Mouse (Mus musculus) embryo, embryonic 10.5 days (tissue): ENCODE measurements around the gene Ccpg1.

Source experiments
- DNase-seq: peaks from one replicate; pipeline ENCODE4 v3.0.0-alpha.2; 2015; ENCODE audit warnings: low spot score

Ccpg1 gene

DNA sequence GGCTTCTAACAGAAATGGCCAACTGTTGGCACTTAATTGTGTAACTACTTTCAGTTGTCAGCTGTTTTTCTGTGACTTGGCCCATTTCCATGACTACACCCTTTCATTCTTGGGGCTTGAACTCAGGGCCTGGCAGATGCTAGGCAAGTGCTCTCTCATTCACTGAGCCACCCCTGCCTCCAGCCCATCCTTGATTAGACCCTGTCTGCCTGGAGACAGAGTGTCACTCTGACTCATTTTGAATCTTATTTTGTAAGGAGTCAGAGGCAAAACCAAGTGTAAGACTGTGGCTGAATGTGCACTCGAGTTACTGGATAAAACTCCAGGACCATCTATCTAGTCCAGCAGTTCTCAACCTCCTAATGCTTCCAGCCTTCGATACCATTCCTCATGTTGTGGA lies 62.7 kb downstream of the Ccpg1 start:
- no peak for DNase-seq

DNA sequence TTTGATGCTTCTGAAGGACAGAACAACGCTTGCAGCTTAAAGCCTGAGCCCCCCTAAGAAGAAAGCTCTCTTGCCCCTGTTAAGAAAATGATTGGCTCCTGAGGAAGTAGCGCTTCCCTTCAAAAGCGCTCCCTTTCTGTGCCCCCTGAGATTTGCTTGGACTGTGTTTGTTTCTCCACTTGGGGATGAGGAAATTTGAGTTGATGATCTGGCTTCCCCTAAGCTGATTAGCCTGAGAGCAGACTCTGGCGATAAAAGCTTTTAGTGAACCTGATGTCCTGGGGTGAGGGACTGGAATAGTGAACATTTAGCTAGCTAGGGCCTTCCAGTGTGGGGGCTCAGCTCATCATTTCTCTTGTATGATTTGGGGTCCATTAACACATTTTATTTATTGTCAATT lies 63.7 kb downstream of the Ccpg1 start:
- DNase-seq = peak; percentile 32

DNA sequence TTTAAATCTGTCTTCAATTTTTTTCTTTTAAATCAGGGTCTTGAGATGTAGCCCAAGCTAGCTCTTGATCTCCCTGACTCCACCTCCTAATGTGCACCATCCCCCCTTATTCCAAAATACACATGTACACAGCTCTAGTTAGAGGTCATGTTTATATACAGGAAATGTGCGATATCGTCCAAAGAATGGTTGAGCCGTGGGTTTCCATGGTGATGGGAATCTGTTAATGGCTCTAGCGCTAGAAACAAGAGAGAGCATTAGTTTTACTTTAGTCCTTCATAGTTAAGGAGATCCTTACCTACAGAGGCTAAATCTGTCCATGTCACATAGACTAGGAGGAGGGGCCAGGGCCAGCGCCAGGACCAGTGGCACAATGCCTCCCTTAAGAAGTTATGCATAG lies 64.6 kb downstream of the Ccpg1 start:
- DNase-seq = no peak

DNA sequence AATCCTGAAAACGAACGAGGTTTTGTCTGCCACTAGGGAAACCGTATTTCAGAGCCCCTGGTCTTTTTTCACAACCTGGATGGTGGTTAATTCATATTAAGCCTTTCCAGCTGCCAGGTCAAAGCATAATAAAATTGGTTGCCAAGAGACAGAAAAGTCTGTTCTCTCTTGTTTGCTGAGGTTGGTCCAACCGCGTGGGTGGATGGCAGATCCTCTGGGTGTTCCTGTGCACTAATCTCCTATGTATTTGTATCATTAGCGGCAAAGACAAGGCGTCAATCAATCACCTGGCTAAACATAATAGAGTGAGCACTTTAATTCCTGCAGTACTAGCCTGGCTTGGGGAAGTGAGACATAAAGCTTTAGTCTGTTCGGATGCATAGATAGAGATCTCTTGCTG lies 65.4 kb downstream of the Ccpg1 start:
- DNase-seq = no peak

DNA sequence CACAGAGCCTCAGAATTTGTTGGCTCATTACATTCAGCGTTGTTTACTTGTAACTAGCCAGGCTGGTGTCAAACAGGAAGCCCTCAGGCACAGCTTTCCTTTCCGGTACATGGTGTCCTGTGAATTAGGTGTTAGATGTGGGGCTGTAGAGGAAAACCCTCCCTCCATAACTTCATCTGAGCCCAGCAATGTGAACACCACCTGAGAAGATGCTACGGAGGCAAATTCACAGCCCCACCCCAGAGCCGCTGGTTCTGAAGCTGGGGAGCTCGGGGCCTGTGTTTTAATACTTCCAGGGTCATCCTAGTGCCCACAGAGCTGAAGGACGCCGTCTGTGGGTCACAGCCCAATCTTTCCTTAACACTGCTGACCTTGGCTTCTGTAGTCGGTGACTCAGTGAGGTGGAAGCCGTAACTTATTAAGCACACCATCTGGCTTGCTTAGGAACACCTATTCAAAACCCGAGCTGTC lies 70.2 kb downstream of the Ccpg1 start:
- DNase-seq = no peak

DNA sequence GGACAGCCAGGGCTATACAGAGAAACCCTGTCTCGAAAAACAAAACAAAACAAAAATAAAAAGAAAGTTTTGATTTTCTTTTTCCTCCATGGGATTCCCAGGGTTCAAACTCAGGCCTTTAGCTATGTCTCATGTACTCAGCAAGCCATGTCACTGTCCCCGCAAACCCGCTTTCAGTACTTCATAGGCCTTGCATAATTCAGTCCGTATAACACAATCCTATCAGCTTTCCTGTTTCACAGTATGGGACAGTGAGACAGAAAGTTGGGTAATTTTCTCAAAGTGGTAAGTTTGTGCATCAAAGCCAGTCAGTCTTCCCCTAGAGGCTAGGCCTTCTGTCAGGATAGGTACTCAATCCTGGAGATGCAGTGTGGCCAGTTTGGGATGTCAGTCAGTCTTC lies 74.0 kb downstream of the Ccpg1 start:
- no peak for DNase-seq

DNA sequence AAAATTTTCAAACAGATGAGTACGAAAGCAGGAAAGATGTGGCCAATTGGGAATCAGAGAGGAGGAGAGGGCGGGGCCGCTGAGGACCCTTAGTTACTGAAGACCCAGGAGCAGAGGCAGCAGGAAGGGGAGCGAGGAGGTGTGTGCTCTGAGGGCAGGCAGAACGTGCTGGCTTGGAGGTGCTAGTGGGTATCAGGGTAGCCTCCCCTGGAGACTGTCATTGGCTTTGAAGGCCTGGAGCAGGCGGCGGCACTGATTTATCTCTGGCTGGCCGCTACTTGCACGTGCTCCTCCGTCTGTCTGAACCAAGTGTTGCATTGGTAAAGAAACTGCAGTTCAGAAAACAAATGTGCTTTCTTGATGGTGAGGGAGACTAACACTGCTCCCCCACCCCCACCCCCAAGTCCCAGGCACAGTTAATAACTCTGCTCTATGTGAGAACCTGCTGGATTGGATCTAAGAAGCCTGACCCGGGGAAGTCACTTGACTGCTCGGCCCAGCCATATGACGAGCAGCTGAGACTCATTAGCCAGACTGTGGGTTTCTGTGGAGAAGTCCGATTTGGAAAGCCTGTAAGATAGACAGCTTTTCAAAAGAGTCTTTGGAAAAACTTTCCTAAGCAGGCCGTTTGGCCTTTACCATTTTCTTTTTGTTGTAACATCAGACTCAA lies 78.5 kb downstream of the Ccpg1 start:
- peak; percentile 52 for DNase-seq
